Mouse (Mus musculus) bone marrow, adult 2 months (tissue): ENCODE measurements around the gene Rnf215.

Source experiments
- CTCF ChIP-seq: fragments of 200-500 bp; IDR thresholded peaks from 2 replicates; pipeline ENCODE4 v1.5.1; 2011; ENCODE audit warnings: low read length, control low read depth; ENCODE audit not compliant: control insufficient read depth, insufficient read depth
- POLR2A ChIP-seq: fragments of 200-500 bp; IDR thresholded peaks from 2 replicates; pipeline ENCODE4 v1.6.1; 2011; ENCODE audit warnings: low read depth, mild to moderate bottlenecking, control low read depth, low read length, borderline replicate concordance; ENCODE audit not compliant: control insufficient read depth

GRCm38 (mm10) chr11:4134400-4134799, 602 bp upstream of the Rnf215 start:
- TF ChIP-seq POLR2A (no peak), CTCF (no peak)
